Mouse (Mus musculus) frontal cortex, postnatal 25 days (tissue): ENCODE results near the gene Cyren.

Experiments used
- DNase-seq, 2 experiments: peaks; one replicate each; pipeline ENCODE4 v3.0.0; 2022; ENCODE audit warnings: low spot score in 2 of 2

The Cyren gene

DNA sequence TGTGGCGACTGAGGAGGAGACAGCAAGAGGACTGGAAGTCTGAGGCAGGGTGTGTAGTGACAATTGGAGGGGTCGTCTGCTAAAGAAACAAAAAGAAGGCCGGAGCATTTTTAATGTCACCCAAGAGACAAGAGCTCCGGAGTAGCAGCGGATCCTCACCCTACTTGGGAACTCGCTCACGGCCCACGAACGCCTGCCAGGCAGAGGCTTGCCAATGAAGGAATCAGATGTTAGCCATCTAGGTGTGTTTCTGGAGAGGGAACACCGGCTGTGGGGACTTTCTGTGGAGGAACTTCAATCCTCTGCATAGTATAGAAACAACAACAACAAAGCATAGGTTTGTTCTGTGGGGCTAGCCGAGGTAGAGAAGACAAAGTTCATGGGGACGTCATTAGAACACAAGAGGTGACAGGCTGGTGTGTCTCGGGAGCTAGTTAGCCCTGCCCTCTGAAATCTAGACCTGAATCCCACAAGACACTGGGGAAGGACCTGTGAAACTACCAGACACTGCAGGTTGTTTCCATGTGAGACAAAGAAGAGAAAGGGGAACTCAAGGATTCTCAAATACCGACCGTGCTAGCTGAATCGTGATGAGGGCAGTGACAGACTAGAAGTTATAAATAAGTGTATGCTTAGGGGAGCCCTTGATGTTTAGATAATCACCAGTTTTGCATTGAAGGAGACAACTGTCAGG, 10.4 kb downstream of the Cyren start:
- no peak for DNase-seq

DNA sequence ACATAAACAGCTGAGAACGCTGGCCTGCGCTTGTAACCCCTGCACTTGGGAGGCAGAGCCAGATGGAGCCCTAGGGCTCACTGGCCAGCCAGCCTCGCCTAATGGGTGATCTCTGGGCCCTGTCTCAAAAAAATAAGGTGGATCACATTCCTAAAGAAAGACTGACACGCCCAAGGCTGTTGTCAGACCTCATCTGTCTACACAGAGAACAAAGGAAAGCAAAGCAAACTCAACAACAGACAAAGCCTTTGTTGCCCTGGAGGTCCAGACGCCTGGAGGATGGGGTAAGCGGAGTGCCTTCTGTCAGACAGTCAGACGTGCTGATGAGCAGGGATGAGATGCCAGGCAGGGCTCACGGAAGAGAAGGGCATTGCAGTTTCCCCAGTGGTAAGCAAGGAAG, 11.1 kb downstream of the Cyren start:
- DNase-seq, result no peak

DNA sequence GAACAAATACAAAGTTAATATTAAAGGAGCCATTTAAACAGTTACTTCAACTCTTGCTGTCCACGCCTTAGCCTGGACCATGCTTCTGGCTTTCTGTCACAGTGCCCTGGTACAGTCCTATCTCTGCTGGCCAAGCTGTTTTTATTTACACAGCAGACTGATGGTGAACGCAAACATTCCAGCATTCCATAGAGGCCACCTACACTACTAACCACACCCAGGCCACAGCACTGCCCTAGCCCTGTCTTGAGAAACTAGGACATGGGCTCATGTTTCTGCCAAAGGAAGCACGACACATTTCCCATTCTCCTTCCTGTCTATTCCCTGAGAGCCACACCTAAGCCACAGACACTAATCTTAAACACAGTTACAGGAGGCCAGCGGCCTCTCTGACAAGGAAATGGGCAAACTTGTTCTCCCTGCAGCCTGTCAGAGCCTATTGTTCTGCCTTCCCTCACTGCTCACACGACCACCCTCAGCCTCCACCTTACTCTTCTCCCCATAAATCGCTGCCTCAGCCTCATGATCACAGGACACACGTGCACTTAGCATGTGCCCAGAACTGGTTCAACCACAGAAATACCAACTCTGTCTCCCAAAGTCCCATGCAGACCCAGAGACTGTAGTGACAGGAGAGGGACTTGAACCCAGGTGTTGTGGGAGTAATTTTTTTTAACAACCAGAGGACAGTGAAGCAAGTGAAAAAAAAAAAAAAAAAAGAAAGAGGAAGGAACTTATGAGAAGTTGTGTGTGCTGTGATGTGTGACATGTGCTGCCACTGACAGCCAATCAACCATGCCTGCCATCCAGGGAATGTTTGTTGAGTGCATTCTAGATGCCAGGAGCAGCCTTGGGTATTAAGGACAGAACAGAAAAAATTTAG, 11.9 kb downstream of the Cyren start:
- no peak for DNase-seq

DNA sequence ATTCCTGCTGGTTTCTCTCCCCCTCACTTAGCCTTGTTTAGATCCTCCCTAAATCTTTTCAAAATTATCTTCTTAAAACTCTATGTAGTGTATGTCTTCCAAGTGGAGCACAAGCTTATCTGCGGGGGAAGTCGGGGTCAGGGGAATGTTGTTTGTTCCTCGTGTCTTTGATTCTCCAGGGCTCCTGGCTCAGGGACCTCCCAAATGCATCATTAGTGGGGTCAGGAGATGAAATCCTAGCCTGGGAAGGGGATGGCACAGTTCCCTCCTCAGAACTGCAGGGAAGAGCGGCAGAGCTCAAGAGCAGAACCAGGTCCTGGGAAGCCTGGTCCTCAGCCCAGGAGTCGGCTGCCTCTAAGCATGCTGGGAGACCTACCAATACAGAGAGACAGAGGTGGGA, 12.6 kb downstream of the Cyren start:
- no peak for DNase-seq

DNA sequence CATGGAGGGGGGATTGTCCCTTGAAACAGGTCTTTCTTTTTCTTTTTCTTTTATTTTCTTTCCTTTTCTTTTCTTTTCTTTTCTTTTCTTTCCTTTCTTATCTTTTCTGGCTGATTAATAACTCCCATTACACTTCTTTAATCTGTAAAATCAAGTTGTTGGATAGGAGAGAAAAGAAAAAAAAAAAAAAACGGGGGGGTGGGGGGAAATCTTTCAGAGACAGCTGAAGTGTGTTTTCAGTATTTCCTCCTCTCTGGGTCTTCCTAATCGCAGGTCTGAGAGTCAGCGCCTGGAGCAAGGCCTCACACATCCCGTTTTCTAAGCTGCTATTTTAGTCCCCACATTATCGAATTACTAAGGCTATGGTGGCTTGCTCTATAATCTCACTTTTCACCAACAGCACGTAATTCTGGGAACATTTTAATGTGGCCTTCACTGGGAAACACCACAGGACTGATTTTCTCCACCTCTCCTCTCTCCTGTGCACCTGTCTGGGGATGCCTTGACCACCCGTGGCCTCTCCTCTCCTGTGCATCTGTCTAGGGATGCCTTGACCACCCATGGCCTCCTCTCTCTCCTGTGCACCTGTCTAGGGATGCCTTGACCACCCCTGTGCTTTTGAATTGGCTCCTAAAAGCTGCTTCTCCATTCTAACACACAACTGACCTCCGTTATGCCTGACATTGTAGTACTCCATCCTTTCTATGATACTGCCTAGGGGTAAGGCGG, 13.9 kb downstream of the Cyren start:
- no peak for DNase-seq

DNA sequence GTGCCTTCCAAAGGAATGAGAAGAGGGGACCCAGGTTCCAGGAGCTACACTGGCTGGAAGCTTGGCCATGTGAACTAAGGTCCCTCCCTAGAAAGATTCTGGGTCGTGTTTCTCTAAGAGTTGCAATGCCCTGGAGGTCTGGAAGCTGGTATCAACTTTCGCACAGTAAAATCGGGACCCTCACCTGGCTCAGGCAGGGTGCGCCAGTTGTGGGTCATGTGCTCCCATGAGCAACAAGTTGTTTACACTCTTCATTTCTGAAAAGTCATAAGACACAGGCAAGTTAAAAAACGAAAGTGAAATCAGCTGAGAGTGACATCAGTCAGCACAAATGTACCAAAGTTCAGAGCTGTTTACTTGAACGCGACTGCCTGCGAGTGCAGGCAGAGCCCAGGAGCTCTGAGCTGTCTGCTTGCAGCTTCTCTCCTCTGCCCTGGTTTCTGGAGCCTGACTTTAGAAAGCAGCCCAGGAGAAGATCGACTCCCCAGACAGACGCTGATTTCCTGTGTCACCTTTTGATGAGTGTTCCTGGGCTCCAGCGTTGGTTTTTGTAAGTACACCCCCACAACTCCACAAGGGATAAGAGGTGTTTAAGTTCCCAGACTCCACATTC, 15.0 kb downstream of the Cyren start, which contains the start of gene Tmem140:
TSS of gene Tmem140 (plus strand) at position 356 of the 613 bp plus-strand sequence.
- DNase-seq, result no peak

DNA sequence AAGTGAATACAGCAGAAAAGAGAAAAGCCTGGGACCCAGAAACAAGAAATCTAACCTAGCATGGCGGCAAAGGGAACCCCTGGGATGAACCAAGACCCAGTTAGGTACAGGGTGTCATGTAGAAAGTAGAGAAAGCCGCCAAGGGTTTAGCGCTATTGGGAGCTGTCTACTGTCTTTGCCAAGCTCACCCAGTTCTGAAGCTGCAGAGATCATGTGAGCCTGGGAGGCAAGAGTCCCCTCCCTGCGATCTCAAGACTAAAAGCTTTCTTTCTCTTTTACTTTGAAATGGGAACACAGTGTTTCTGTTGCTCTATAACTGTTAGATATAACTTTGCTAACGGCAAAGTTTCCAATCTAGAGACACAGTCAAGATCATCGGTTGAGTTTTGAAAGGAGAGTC, 15.5 kb downstream of the Cyren start:
- no peak for DNase-seq

DNA sequence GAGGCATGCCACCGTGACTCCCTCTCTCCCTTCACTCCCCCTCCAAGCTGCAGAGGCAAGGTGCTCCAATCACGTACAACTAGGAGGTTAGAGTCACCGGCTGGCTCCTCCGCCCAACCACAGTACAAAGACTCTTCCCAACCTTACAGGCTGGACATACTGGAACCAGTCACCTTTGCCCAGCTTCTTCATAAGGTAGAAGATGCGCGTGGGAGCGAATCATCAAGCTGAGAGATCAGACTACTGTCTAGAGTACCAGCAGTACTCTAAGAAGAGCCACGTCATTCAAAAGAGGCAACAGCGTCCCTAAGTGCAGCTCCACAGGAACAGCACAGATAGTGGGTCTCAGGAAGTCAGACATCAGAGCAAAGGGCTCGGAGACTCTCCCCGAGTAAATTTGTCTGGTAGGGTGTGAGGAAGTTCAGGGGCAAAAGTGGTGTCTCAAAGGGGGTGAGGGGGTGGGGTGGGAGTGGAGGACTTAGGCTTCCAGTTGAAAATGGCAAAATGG, 16.3 kb downstream of the Cyren start:
- DNase-seq, result no peak

DNA sequence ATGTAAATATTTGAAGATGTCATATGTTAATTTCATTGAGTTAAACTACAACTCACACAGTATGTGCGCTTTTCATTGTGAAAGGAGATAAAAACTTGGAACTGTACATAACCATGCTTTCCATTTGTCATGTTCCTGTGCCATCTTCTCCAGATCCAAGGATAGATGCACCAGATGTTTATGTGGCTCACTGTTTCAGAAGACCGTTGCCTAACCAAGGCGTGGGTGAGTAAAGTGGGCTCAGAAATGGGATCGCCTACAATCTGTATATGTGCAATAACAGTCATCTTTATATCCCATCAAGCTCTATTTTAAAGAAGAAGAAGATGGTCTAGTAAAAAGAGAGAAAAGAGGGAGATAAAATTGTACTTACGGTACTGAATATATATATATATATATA, 45.5 kb downstream of the Cyren start:
- no peak for DNase-seq

DNA sequence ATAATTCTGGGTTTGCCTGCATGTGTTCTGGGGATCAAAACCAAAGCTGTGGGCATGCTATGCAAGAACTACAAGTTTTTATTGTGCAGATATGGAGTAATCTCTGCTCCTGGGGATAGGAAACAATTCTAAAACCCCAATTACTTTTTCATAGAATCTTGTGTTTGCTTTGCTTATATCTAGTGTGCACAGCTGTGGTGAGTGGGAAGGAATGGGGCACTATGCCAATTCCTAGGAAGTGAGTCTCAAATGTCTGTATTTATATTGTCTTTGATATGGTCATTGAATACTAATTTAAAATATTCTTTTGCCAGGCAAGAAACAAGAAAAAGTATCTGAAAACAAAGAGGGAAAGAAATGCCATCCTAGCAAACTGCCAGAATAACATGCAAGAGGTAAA, 53.5 kb downstream of the Cyren start:
- no peak for DNase-seq
